Mouse (Mus musculus): ENCODE results near the gene S100a1. TPM values are rescaled to one million over a fixed set of nuclear protein-coding genes. Genes with fewer than 3 reads are reported as not detected.

The S100a1 gene
- polyA plus RNA-seq, 1 experiment from 2014 or later, result 8.4 TPM

DNA sequence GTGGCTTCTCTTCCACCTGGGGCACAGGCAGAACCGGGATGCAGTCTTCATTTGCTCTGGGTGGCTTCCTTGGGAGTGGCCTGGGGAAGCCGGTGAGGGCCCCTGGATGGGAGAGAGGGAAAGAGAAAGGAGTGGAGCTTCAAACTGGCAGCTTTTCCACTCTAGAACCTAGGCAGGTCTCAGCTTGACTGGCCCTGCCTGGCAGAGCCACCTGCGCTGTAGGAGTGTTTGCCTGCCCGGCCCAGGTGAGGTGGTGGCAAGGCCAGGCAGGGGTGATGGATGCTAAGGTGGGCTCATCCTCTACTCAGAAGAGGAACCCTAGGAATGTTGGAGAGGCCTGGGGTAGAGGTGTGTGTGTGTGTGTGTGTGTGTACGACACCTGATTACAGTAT is 23.7 kb upstream of the S100a1 start:
- WGBS, result 82% methylated on average over 5 of the region's 5 CpGs
- H3K9ac ChIP-seq (replicated peaks; ENCODE audit: low read length), result no peak overlapping the region
- no peak overlapping the region for H3K4me2 ChIP-seq (ENCODE audit: low read depth, low read length)
- no peaks in the 10 kb centered on the region for H3K4me1 ChIP-seq (ENCODE audit: control insufficient read depth, insufficient read depth, low read length)
- no peak overlapping the region for H3K27ac ChIP-seq (replicated peaks; ENCODE audit: low read depth, low read length)
- ATAC-seq (replicated peaks; ENCODE audit: insufficient number of reproducible peaks, low FRiP score, low TSS enrichment, low read depth) (no peak), DNase-seq (ENCODE audit: low spot score) (no peak)
- no peaks in the 10 kb centered on the region for H3K27me3 ChIP-seq (ENCODE audit: control insufficient read depth, insufficient read depth, low read length)
- no peaks in the 10 kb centered on the region for H3K36me3 ChIP-seq (replicated peaks; ENCODE audit: control insufficient read depth, insufficient read depth, low read depth, low read length)
- H3K9me3 ChIP-seq (replicated peaks; ENCODE audit: control insufficient read depth, low read length), result no peaks in the 10 kb centered on the region
- H3K4me3 ChIP-seq (ENCODE audit: low read depth, low read length), result no peak overlapping the region

DNA sequence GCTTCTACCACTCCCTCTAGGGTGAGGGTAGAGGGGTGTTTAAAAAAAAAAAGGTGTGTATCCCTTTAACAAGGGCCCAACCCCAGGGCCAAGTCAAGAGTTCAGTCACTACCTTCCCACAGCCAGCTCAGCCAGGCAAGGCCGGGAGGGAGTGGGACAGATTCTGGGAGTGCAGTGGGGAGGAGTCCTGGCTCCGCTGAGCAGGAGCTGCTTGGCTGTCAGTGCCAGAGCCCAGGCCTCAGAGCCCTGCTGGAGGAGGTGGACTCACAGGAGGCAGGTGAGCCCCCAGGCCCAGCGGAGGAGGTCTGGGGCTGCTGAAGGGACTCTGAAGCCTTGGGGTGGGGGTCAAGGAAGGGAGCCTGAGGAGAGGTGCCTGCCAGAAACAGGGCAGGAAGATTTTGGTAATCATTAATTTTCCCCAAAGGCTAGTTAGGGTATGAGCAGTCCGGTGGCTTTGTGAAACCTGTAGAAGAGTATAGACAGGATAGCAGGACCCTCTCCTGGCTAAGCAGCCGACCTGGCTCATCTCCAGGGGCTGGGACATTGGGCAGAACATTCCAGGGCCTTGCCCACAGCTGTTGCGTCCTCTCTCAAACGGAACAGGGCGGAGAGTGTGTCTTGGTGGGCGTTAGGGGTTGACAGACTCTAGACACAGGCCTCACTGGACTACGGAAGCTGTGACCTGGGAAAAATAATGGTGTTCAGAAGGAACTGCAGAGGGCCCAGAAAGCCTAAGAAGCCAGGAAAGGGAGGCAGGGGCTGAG is 23.1 kb upstream of the S100a1 start, which contains the start of gene S100a16:
S100a16 (plus strand) TSS at position 114 of the 764 bp plus-strand sequence.
- WGBS, result 44% methylated on average over 10 of the region's 10 CpGs
- Histone ChIP-seq H3K27ac (replicated peaks; ENCODE audit: low read depth, low read length) (no peak within 1 kb of the TSS), H3K4me2 (ENCODE audit: low read depth, low read length) (no peak within 1 kb of the TSS), H3K36me3 (replicated peaks; ENCODE audit: control insufficient read depth, insufficient read depth, low read depth, low read length) (no peaks in the 10 kb centered on the region), H3K27me3 (ENCODE audit: control insufficient read depth, insufficient read depth, low read length) (no peaks in the 10 kb centered on the region), H3K9me3 (replicated peaks; ENCODE audit: control insufficient read depth, low read length) (no peaks in the 10 kb centered on the region), H3K9ac (replicated peaks; ENCODE audit: low read length) (no peak within 1 kb of the TSS), H3K4me1 (ENCODE audit: control insufficient read depth, insufficient read depth, low read length) (no peaks in the 10 kb centered on the region), H3K4me3 (ENCODE audit: low read depth, low read length) (no peak within 1 kb of the TSS)
- ATAC-seq (replicated peaks; ENCODE audit: insufficient number of reproducible peaks, low FRiP score, low TSS enrichment, low read depth) (no peak), DNase-seq (ENCODE audit: low spot score) (no peak)

DNA sequence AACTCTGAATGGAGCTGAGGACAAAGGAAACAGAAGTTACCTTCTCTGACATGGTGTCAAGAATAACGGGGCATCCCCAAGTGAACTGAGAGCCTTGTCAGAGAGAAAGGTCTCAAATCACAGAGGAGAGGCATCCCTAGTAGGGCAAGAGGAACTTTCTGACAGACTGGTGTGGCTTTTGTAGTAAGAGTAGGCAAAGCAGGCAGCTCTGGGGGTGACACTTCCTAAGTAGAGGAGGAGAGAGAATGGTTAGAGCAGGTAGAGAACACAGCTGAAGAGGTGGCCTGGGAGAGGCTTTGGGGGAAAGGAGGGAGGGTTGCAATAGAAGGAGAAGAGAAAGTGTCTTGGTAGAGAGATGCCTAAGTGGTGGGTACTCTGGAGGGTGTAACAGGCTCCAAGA is 21.3 kb upstream of the S100a1 start:
- ATAC-seq (replicated peaks; ENCODE audit: insufficient number of reproducible peaks, low FRiP score, low TSS enrichment, low read depth) (no peak), DNase-seq (ENCODE audit: low spot score) (no peak)
- 64% methylated on average over 1 of the region's 1 CpGs for WGBS
- Histone ChIP-seq H3K36me3 (replicated peaks; ENCODE audit: control insufficient read depth, insufficient read depth, low read depth, low read length) (no peaks in the 10 kb centered on the region), H3K27me3 (ENCODE audit: control insufficient read depth, insufficient read depth, low read length) (no peaks in the 10 kb centered on the region), H3K9me3 (replicated peaks; ENCODE audit: control insufficient read depth, low read length) (no peaks in the 10 kb centered on the region), H3K4me3 (ENCODE audit: low read depth, low read length) (no peak overlapping the region), H3K4me1 (ENCODE audit: control insufficient read depth, insufficient read depth, low read length) (no peaks in the 10 kb centered on the region), H3K9ac (replicated peaks; ENCODE audit: low read length) (no peak overlapping the region), H3K27ac (replicated peaks; ENCODE audit: low read depth, low read length) (no peak overlapping the region), H3K4me2 (ENCODE audit: low read depth, low read length) (no peak overlapping the region)

GRCm38 (mm10) chr3:90531713-90532112 is 17.5 kb upstream of the S100a1 start:
- H3K36me3 ChIP-seq (replicated peaks; ENCODE audit: control insufficient read depth, insufficient read depth, low read depth, low read length), result no peaks in the 10 kb centered on the region
- no peak for DNase-seq (ENCODE audit: low spot score)
- no peaks in the 10 kb centered on the region for H3K4me1 ChIP-seq (ENCODE audit: control insufficient read depth, insufficient read depth, low read length)
- no peak overlapping the region for H3K4me3 ChIP-seq (ENCODE audit: low read depth, low read length)
- no peak overlapping the region for H3K27ac ChIP-seq (replicated peaks; ENCODE audit: low read depth, low read length)
- H3K9ac ChIP-seq (replicated peaks; ENCODE audit: low read length), result no peak overlapping the region
- no peak overlapping the region for H3K4me2 ChIP-seq (ENCODE audit: low read depth, low read length)
- no peak for ATAC-seq (replicated peaks; ENCODE audit: insufficient number of reproducible peaks, low FRiP score, low TSS enrichment, low read depth)
- H3K9me3 ChIP-seq (replicated peaks; ENCODE audit: control insufficient read depth, low read length), result no peaks in the 10 kb centered on the region
- no peaks in the 10 kb centered on the region for H3K27me3 ChIP-seq (ENCODE audit: control insufficient read depth, insufficient read depth, low read length)
- 66% methylated on average over 5 of the region's 5 CpGs for WGBS

- H3K4me2 ChIP-seq (ENCODE audit: low read depth, low read length), result no peak overlapping the region
Observed at GRCm38 (mm10) chr3:90527291-90527873, 13.2 kb upstream of the S100a1 start.

DNA sequence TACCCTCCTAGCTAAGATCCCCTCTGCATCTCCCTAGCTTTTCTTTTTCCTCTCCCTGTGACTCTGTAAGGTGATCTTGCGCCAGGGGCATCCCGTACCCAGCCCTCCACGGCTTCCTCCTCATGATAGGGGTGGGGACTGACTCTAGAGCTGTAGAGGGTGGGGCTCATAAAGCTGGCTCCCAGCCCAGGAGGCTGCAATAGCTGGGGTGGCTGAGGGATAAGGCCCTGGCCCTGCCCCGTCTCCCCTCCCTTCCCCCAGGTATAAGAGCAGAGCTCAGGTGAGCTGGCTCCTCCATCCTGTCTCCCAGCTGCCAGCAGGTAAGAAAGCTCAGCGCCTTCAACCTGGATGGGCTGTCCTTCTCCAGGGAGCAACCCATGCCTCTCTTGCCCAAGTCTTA is 12.4 kb upstream of the S100a1 start, which contains the start of gene S100a14:
S100a14 (plus strand) TSS at position 277 of the 400 bp plus-strand sequence.
- no peaks in the 10 kb centered on the region for H3K27me3 ChIP-seq (ENCODE audit: control insufficient read depth, insufficient read depth, low read length)
- no peaks in the 10 kb centered on the region for H3K9me3 ChIP-seq (replicated peaks; ENCODE audit: control insufficient read depth, low read length)
- 0 out of 2 replicates have a peak, but pooled peaks have one; percentile 39 for ATAC-seq (replicated peaks; ENCODE audit: insufficient number of reproducible peaks, low FRiP score, low TSS enrichment, low read depth)
- no peak within 1 kb of the TSS for H3K4me2 ChIP-seq (ENCODE audit: low read depth, low read length)
- no peak within 1 kb of the TSS for H3K27ac ChIP-seq (replicated peaks; ENCODE audit: low read depth, low read length)
- no peaks in the 10 kb centered on the region for H3K36me3 ChIP-seq (replicated peaks; ENCODE audit: control insufficient read depth, insufficient read depth, low read depth, low read length)
- DNase-seq (ENCODE audit: low spot score), result no peak
- no peak within 1 kb of the TSS for H3K4me3 ChIP-seq (ENCODE audit: low read depth, low read length)
- no peak within 1 kb of the TSS for H3K9ac ChIP-seq (replicated peaks; ENCODE audit: low read length)
- 72% methylated on average over 5 of the region's 5 CpGs for WGBS
- H3K4me1 ChIP-seq (ENCODE audit: control insufficient read depth, insufficient read depth, low read length), result no peaks in the 10 kb centered on the region

More at GRCm38 (mm10) chr3:90527291-90527873, 13.2 kb upstream of the S100a1 start:
- Histone ChIP-seq H3K36me3 (replicated peaks; ENCODE audit: control insufficient read depth, insufficient read depth, low read depth, low read length) (no peaks in the 10 kb centered on the region), H3K4me3 (ENCODE audit: low read depth, low read length) (no peak overlapping the region), H3K27me3 (ENCODE audit: control insufficient read depth, insufficient read depth, low read length) (no peaks in the 10 kb centered on the region), H3K9me3 (replicated peaks; ENCODE audit: control insufficient read depth, low read length) (no peaks in the 10 kb centered on the region), H3K9ac (replicated peaks; ENCODE audit: low read length) (no peak overlapping the region), H3K4me1 (ENCODE audit: control insufficient read depth, insufficient read depth, low read length) (no peaks in the 10 kb centered on the region), H3K27ac (replicated peaks; ENCODE audit: low read depth, low read length) (no peak overlapping the region)
- DNase-seq (ENCODE audit: low spot score) (no peak), ATAC-seq (replicated peaks; ENCODE audit: insufficient number of reproducible peaks, low FRiP score, low TSS enrichment, low read depth) (no peak)
- 86% methylated on average over 7 of the region's 7 CpGs for WGBS

DNA sequence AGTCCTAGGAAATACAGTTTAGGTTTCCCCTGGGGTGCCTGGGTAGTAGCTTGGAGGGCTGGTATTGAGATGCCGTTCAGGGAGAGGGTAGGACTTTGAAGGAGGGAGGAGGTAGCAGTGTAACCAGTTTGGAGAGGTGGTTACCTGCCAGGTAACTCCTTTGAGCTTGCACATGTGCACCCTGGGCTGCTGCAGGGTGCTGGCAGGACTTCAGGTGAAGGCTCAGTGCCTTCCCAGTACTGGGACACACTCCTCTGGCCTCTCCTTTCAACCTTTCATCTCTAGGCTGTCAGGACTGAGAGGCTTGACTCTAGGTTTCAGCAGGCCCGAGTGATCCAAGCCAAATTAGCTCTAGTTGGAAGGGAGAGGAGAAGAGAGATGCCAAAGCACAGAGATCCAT is 11.9 kb upstream of the S100a1 start:
- 88% methylated on average over 2 of the region's 2 CpGs for WGBS
- no peak for ATAC-seq (replicated peaks; ENCODE audit: insufficient number of reproducible peaks, low FRiP score, low TSS enrichment, low read depth)

GRCm38 (mm10) chr3:90525421-90525820 is 11.2 kb upstream of the S100a1 start:
- H3K27me3 ChIP-seq (ENCODE audit: control insufficient read depth, insufficient read depth, low read length), result no peaks in the 10 kb centered on the region
- H3K4me3 ChIP-seq (ENCODE audit: low read depth, low read length), result no peak overlapping the region
- no peaks in the 10 kb centered on the region for H3K36me3 ChIP-seq (replicated peaks; ENCODE audit: control insufficient read depth, insufficient read depth, low read depth, low read length)
- no peak overlapping the region for H3K4me2 ChIP-seq (ENCODE audit: low read depth, low read length)
- WGBS, result 57% methylated on average over 4 of the region's 4 CpGs
- no peak for ATAC-seq (replicated peaks; ENCODE audit: insufficient number of reproducible peaks, low FRiP score, low TSS enrichment, low read depth)
- DNase-seq (ENCODE audit: low spot score), result peak; percentile 65
- no peak overlapping the region for H3K27ac ChIP-seq (replicated peaks; ENCODE audit: low read depth, low read length)
- H3K9me3 ChIP-seq (replicated peaks; ENCODE audit: control insufficient read depth, low read length), result no peaks in the 10 kb centered on the region
- H3K9ac ChIP-seq (replicated peaks; ENCODE audit: low read length), result no peak overlapping the region
- H3K4me1 ChIP-seq (ENCODE audit: control insufficient read depth, insufficient read depth, low read length), result no peaks in the 10 kb centered on the region

More for the DNA sequence above, 11.9 kb upstream of the S100a1 start:
- H3K36me3 ChIP-seq (replicated peaks; ENCODE audit: control insufficient read depth, insufficient read depth, low read depth, low read length), result no peaks in the 10 kb centered on the region
- H3K27ac ChIP-seq (replicated peaks; ENCODE audit: low read depth, low read length), result no peak overlapping the region
- H3K4me1 ChIP-seq (ENCODE audit: control insufficient read depth, insufficient read depth, low read length), result no peaks in the 10 kb centered on the region
- H3K4me2 ChIP-seq (ENCODE audit: low read depth, low read length), result no peak overlapping the region
- no peak for DNase-seq (ENCODE audit: low spot score)
- no peaks in the 10 kb centered on the region for H3K27me3 ChIP-seq (ENCODE audit: control insufficient read depth, insufficient read depth, low read length)
- H3K9ac ChIP-seq (replicated peaks; ENCODE audit: low read length), result no peak overlapping the region
- no peak overlapping the region for H3K4me3 ChIP-seq (ENCODE audit: low read depth, low read length)
- H3K9me3 ChIP-seq (replicated peaks; ENCODE audit: control insufficient read depth, low read length), result no peaks in the 10 kb centered on the region

All from embryonic facial prominence, embryonic 11.5 days (tissue).